Mouse (Mus musculus) retina, postnatal 7 days (tissue): ENCODE measurements around the gene Unc80.

Source experiments
- DNase-seq: peaks from one replicate; pipeline ENCODE4 v3.0.0-alpha.2; 2012; ENCODE audit warnings: low read depth, low spot score

Gene Unc80

DNA sequence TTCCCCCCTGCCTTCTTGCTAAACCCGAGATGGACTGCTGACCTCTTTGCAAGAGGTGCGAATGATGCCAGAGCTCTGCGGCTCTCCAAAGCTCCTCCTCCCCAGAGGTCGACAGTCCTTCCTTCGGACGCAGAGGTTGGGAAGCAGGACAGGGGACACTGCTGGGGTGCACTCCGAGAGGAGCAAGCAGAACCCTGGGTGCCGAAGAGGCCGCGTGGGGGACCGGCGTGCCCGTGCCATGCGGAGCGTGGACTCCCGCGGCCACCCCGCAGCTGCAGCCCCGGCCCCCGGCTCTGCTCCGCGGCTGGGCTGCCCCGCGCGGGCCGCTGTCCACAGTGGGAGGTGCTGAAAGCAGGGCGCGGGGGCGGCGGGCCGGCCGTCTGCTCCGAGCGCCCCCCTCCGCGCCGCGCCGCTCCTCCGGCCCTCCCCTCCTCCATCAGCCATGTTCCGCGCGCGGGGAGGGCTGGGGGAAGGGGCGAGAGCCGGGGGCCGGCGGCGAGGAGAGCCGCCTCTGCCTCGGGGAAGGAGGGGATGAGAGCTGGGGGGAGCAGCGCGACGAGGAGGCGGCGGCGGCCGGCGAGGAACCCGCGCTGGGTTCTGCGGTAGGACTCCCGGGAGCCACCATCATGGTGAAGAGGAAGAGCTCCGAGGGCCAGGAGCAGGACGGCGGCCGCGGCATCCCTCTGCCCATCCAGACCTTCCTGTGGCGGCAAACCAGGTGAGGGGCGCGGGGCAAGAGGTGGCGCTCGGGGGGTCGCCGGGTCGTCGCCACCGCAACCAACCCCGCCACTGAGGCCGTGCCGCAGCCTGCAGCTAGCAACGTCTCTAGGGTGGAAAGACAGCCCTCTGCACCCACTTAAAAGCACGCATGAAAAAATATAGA is at the start of gene Unc80:
Gene Unc80, plus strand, starts transcription at position 547 of the 883 bp plus-strand sequence.
- DNase-seq = peak; percentile 59

DNA sequence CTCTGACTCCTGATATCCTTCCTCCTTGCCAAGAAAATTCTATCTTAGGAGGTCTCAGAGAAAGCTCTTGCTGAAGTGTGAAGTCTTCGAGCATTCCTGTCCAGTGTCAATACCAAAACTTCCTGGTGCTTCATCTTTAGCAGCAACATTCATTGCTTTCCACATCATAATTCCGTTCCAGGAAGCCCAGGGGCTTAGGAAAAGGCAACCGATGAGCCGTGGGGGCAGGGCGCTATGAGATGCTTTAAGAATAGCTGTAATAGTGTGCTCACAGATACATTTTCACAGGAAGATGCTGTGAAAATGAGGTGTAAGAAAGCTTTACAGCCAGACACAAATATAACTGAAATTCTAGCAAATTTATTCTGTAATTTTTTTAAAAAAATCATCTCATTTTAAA is 42.1 kb upstream of the Unc80 start:
- DNase-seq = no peak

DNA sequence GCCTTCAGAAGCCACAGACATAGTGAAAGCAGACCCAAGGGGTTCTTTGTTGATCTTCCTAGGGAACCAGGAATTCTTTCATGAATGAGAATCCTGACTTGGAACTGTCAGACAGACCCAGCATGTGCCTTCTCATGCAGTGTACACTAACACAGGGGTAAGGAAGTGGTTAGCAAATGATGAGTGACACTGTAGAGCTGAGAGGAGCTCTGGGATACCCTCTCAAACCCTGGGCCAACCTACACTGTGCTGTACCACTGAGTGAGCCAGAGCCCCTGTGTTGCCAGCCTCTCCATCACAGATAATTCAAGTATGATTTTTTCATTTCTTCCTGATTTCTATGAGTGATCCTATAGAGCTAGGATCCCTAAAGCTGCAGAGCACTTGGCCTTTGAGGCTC is 37.2 kb upstream of the Unc80 start:
- DNase-seq = no peak

DNA sequence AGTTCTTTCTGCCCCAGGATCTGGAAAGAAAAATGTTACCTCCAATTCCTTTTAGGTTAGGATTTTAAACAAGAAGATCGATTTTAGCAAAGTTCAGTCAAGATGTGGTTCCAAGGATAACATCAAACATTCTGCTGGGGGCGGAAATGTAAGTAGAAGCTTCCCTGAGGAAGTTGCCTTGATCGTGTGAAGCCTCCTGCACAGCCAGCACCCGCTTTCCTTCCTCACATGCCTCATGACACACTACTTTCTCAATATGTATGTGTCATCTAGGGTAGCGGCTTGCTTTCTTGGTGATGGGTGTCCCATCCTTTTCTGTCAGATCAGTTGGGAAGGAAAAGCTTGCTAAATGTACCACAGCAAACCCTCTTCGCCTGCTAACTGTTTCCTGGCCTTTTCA is 36.7 kb upstream of the Unc80 start:
- no peak for DNase-seq

DNA sequence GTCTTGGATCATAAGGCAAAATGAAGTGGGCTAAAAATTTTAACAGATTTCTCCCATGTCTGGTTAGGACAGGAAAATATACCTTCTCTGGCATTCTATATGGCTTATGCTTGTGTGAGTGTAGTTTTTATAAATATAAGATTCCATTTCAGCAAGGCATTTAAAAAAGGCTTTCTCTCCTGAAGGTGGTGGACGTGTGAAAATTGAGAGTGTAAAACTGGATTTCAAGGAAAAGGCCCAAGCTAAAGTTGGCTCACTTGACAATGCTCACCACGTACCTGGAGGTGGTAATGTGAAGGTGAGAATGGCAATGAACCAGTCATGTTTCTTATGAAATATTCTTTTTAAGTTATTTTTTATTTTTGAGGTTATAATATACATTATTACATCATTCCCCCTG is 30.1 kb upstream of the Unc80 start:
- no peak for DNase-seq

DNA sequence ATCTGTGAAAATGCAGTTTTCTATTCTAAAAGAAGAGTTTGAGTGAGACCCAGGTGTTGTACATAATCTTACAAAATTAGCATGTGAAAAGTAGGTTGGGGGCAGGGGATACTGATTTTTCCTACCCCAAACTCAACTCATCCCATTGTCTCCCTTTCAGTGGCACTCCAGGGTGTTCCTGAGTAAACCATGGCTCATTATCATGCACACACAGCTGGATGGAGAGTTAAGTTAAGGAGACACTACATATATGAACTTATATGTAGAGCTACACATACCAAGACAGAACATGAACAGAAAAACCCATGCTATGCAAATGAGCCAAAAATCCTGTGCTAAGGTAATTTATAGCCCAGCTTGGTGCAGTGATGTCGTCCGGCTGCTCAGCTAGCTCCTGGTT is 25.2 kb upstream of the Unc80 start:
- no peak for DNase-seq

DNA sequence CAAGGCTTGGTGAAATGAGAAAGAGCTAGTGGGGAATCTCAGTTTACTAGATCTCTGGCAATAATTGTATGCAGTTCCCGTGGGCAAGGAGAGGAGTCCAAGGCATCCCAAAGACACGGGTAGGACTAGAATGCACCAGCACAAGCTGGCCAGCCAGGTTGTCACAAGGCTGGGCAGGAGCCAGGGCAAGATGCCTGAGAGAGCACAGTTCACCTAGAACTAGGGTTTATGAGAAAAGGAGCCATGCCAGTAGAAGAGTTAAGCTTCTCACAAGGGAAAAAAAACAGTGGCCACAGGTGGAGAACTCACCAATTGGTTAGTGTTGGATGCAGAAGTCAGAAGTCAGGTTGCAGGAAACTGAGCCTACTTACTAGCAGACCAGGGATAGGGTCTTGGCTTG is 18.7 kb upstream of the Unc80 start:
- DNase-seq = no peak

DNA sequence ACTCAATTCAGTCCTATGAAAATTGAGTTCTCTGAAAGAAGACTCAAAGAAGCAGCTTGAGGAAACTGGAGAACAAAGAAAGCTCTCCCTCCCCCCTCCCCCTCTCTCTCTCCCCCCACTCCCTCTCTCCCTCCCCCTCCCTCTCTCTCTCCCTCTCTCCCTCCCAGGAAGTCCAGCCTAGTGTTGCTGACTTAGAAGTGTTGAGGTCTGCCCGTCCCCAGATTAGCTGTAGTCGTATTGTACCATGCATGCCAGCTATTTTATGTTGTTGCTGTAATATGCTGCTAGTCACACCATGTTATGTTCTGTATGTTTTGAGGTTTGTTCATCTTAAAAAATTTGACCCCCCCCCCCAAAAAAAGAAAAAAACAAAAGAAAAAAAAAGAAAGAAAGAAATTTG is 11.6 kb upstream of the Unc80 start:
- DNase-seq = no peak

DNA sequence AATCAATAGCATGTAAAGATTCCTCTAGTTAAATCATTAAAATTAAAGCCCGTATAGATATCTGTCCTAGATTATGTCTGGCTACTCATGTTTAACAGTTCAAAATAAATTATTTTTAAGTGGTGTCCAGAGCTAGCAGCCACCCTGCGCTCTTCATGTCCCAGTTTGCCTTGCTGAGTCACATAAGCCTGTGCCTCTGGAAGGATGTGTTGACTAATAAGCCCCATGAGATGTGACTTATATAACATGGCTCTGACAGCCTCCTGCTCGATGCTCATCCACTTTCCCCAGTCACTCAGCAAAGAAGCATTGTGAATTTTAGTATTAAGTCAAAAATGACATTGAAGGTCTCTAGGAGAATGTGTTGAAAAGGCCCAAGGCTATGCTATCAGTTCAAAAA is 10.4 kb upstream of the Unc80 start:
- DNase-seq = no peak

DNA sequence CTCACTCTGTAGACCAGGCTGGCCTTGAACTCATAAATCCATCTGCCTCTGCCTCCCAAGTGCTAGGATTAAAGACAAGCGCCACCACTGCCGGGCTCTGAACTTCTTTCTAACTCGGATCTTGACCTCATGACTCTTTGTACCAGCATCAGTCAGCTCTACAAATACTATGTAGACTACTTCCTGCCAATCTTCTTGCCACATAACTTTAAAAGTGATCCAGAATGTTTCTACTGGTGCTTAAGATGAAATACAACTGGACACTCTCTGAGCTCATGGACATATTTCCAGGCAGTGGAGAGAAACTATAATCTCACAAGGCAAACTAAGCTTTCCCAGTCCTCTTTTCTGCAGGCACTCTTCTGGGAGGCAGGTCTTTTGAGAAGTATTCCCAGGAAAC is 8.8 kb upstream of the Unc80 start:
- no peak for DNase-seq

DNA sequence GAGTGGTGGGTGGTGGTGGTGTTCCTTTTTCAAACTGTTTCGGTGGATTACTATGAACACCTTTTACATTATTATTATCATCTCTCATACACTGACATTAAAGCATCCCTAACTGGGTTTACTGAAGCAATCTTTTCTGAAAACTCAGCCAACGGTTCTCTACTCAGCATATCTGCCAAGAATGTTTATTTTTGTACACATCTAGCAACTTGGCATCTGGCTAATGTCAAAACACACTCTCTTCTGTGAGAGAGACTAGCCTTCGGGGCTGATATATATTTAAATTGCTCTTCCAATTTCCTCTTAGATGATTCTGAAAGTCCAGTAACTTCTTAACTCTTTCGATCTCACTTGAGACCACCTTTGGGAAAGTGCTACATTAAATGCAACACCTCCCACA is 7.3 kb upstream of the Unc80 start:
- no peak for DNase-seq

DNA sequence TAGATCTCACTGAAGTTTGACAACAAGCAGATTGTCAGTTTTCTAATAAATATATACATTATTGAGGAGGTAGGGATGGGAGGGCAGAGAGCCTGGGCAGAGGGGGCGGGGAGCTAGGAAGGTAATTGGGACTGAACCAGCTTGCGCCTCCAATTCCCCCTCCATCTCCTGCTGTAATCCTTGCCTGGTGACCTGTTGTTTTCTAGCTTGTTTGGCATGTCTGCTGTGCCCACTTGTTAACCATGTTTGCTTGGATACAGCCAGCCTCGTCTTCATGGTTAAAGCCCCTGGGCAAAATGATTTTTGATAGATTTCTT is 495 bp downstream of the Unc80 start:
- peak; percentile 13 for DNase-seq

DNA sequence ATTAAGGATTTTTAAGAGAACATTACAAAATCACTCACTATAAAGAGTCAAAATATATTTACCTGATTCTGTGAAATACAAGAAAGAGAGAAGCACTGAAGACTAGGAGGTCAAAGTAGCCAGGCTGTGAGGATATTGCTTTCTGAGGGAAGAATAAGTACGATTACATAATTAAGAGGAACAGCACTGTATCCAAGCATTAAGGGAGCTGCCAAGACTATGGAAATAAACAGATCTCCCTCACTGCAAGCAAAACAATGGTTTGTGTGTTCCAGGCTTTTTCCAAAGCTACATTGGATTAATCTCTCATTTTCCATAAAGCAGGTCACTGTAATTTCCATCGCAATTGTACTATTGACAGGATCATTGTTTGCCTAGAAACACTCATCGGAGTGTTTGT is 14.6 kb downstream of the Unc80 start:
- DNase-seq = no peak

DNA sequence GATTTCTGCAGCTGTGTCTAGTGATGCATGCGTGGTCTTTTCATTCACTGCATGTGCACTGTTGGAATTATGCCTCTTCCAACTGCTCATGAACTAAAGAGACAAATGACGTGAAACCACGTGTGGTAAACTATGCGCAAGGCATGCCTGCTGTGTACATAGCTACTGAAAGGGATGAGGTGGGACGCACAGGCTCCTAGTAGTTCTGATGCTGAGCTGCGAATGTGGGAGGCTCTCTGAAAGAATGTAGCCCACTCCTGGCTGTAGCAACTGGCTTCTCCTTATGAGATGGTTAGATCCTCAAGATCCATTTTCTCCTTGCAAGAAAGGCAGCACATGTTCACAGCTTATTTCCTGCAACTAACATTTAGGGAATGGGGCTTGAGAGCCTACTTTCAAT is 24.9 kb downstream of the Unc80 start:
- DNase-seq = no peak

DNA sequence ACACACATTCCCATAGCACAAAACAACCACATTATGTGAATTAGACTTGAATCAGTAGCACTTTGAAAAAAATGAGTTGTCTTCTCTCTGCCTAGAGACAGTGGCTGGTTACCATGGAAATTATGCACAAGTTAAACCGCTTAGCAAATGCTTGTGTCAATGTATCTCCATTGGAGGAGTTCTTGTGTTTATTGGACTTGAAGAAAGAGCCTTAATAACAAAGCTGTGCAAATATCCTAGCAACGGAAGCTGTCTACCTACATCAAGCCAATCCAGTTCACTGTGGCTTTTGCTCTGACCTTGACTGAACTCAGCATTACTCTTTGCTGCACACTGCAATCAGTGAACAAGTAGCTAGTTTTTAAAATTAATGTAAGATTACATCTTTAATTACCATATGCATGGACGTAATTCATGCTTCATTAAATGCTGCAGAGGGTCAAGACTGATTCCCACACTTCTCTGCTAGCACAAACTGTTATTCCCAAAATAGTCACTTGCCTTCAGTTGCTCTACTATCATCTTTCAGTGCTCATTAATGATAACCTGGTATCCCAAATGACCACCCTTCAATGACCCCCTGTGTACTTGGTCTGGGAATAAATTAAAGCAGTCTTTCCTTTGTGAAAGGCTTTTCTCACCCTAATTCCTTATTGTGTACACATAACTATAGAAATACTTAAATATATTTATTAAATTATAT is 27.3 kb downstream of the Unc80 start:
- peak; percentile 21 for DNase-seq

DNA sequence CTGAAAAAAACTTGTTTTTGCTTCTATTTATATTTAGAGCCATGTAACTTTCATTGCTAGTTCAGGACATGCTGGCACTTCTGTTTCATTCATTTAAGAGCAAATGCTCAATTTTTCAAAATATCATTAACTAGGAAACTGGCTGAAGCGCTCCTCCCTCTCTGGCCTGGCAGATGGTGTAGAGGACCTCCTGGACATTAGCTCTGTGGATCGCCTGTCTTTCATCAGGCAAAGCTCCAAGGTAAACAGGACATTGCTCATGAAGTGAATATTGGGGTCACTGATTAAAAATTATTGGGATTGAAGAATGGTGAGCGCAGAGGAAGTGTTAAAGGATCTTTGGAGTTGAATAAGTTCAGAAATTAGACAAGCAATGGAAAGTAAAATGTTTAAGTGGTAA is 82.6 kb downstream of the Unc80 start:
- DNase-seq = no peak

DNA sequence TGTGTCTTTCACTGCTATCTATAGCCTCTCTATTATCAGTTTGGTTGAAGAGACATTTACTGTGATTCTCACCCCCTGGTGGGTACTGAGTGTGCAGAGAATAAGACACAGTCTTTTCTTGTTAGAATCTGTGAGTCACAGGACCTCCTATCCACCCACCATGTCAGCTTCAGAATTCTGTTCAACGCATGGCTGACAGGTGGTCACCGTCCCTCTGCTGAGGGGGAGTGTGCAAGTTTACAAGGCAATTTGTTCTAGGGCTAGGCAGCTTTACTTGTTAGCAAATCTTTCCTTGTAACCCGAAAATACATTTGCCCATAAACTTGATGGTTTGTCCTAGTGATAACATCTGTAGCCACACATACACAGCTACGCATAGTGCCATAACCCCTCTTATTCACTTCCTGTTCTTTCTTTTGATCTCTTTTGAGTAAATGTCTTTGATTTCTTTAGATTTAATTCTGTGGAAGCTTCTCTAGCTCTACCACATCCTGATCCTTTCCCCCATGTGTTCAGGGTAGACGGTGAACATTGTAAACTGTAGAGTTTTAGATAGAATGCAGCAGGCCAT is 84.3 kb downstream of the Unc80 start:
- DNase-seq = no peak

DNA sequence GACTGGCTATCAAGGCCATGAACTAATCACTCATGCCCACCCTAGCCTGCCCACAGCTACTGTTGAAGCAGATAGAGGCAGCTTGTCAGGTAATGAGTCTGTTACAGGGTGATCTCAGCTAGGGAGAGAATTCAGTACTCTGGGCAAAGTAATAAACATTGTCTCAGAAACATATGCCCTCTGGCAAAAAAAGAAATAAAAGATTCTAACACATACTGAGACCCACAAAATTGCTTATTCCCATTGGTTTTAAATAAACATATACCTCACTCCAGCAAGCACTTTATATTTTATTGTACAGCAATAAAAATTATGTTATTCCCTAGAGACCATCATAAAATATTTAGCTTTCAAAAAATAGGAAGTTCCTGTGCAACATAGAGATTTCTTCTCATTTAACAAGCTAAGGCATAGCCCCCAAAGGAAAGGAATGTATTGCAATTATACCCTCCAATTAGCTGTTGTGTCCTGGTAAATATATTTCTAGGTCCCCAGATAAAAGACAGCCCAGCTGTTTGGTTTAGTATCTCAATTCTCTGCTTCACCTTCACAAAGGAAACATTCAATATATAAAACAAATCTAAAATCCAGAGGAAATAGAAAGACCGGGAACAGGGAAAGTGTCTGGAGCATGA is 93.6 kb downstream of the Unc80 start:
- no peak for DNase-seq

DNA sequence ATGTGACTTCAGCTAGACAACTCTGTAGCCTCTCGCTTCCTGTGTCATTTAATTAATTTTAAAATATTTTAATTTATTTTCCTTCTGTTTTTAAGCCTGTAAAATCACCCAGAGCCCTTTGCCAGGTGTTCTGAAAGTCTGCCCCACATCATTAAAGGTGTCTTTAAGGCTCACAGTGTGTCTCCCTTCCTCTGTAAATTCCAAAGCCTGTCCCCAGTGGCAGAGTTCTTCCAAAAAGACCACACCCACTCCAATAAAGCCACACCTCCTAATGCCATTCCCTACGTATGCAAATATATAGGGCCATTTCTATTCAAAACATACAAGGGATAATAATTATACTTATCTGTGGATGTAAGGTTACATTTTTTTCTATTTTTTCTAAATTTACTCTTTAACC is 94.2 kb downstream of the Unc80 start:
- DNase-seq = no peak

DNA sequence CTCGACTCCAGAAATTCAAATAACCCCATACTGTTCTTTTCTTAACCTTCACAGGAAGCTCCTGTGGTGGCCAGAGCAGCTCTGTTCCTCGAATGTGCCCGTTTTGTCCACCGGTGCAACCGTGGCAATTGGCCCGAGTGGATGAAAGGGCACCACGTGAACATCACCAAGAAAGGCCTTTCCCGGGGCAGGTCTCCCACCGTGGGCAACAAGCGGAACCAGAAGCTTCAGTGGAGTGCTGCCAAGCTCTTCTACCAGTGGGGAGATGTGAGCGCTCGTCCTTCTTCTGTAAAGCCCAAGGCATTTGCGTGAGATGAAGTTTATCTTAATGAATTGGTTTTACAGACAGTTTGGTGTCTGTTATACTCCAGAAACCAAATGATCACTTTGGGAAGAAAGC is 101.6 kb downstream of the Unc80 start:
- no peak for DNase-seq

DNA sequence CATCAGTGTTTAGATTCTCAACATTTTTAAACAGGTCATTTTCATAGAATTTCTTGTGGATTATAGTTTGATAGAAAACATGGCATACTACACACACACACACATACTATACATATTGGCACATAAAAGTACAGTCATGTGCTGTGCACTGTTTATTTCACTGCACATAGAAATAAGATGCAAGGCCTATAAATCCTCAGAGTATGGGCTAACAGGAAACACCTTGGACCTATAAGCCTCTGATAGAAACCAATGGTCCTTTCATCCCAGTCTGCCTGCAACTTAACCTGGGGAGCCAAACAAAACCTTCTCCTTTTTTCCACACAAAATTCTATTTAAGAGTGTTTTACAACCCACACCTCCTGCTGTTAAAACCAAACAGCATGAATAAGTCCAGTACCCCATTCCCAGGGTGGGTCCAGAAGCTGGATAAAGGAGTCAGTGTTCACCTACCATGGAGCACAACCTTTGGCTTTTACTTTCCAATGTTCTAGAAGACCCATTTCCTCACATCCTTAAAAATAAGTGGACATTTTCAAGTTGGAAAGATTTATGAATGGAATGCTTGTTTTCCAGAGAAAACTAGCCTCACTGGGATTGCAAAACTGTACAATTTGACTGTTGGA is 129.1 kb downstream of the Unc80 start:
- no peak for DNase-seq

DNA sequence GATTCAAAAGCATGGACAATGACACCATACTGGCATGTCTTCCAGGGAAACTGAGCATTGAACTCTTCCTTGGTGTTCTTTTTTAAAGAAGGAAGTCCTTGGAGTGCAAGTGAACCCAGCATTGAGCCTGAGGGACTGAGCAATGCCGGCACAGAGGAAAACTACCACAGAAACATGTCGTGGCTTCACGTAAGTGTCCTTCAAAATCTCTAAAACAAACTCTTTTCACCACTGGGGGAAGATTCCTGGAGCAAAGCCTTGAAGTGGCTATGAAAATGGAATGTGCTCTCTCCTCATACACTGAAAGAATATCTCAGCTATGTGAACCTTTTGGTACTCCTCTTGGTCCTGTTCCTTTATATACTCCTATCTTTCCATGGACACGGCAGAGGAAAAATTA is 140.1 kb downstream of the Unc80 start:
- DNase-seq = no peak
